Mouse (Mus musculus): ENCODE data around the gene Pck2. TPM values are rescaled to one million over a fixed set of nuclear protein-coding genes. Genes with fewer than 3 reads are reported as not detected.

Pck2 gene
- total RNA-seq, 4 experiments from 2014 or later, result 43.4 to 61.5 (median 50.3) TPM

DNA sequence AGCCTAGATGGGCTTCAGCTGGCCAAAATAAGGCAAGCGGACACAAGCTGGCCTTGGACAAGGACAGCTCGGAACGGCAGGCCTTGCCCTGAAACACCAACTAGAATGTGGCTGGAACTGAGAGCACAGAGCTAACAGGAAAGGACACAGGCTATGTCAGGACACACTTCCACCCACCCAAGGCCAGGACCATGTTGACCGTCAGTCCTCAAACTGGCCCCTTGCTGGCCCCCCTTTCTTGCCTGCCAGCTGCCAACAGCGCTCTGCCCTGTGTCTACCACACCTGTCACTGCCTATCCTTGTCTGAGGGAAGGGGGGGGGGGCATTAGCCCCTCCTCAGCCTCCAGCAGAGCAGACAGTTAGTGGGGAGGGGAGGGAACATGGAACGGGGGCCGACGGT, 35.2 kb downstream of the Pck2 start, which contains the start of gene Fitm1:
Gene Fitm1, plus strand, starts transcription at position 316 of the 400 bp plus-strand sequence.
- no peak for DNase-seq (ENCODE audit: low spot score in 2 of 2)

DNA sequence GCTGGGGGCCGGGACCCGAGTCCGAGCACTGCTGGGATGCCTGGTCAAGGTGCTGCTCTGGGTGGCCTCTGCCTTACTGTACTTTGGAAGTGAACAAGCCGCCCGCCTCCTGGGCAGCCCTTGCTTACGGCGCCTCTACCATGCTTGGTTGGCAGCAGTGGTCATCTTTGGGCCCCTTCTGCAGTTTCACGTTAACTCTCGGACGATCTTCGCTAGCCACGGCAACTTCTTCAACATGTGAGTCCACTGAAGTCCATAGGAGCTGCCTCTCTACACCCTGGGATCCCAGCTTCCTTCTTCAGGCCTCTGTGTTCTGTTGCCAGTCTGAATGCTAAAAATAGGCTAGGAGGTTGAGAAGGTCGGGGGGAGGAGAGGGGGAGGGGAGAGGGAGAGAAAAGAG, 35.6 kb downstream of the Pck2 start:
- DNase-seq (ENCODE audit: low spot score in 2 of 2), result no peak

- DNase-seq (ENCODE audit: low spot score in 2 of 2), result peak; percentile 52 to 55
Observed at GRCm38 (mm10) chr14:55576376-55576775, 36.3 kb downstream of the Pck2 start.

DNA sequence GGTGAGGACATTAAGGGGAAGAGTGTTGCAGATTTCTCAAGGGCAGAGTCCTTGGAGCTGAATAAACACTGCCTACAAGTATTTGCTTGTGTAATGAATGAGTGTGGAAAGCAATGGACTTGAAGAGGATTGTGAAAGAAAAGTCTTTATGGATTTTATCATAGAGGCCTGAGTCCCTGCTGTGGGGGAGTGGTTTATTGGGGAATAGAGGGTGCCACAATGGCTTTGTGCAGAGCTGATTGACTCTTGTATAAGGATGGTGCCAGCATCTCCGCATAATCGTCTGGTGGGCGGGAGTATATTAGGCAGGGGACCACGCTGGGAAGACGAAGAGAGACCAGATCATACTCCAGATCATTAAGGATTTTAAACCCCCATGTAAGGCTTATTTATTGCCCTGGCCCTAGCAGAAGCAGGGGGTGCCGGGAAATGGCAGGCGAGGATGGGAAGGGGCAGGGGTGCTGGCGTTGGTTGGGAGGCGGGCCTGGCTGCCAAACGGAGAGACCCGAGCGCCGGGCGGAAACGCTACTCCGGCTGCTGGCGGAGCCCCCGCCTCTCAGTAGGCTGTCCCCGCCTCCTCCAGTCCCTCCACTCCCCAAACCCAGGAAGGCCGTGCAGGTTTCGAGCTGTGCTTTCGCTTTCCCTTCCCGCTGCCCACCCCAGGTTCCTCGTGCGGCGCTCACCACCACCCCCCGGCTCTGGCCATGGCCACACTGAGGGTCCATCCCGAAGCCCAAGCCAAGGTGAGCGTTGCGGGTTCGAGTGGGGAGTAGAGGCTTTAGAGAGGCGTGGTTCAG, 38.0 kb downstream of the Pck2 start, which contains the start of gene Psme1:
Gene Psme1, plus strand, starts transcription at position 253 of the 797 bp plus-strand sequence.
- DNase-seq (ENCODE audit: low spot score in 2 of 2), result peak; percentile 54 to 62

DNA sequence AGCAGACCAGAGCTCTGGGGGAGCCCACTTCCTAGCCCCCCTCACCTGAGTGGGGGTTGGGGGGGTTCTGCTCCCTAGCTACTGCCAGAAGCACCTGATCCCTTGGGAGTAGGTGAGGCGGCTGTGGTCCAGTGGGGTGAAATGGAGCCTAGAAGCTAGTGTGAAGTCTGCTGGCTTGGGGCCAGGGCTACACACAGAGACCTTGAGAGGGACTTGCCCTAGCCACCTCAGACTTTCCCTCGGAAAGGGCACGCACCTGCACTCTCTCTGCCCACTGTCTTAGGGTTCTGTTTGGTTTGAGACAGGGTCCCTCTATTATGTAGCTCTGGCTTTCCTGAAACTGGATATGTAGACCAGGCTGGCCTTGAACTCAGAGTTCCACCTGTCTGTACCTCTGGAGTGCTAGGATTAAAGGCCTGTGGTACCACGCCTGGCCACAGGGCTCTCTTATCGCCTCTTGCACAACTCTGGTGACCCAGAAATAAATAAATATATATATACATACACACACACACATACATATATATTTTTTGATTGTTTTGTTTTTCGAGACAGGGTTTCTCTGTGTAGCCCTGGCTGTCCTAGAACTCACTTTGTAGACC, 38.7 kb downstream of the Pck2 start:
- peak in 1 of 2 experiments; percentile 36 for DNase-seq (ENCODE audit: low spot score in 2 of 2)

DNA sequence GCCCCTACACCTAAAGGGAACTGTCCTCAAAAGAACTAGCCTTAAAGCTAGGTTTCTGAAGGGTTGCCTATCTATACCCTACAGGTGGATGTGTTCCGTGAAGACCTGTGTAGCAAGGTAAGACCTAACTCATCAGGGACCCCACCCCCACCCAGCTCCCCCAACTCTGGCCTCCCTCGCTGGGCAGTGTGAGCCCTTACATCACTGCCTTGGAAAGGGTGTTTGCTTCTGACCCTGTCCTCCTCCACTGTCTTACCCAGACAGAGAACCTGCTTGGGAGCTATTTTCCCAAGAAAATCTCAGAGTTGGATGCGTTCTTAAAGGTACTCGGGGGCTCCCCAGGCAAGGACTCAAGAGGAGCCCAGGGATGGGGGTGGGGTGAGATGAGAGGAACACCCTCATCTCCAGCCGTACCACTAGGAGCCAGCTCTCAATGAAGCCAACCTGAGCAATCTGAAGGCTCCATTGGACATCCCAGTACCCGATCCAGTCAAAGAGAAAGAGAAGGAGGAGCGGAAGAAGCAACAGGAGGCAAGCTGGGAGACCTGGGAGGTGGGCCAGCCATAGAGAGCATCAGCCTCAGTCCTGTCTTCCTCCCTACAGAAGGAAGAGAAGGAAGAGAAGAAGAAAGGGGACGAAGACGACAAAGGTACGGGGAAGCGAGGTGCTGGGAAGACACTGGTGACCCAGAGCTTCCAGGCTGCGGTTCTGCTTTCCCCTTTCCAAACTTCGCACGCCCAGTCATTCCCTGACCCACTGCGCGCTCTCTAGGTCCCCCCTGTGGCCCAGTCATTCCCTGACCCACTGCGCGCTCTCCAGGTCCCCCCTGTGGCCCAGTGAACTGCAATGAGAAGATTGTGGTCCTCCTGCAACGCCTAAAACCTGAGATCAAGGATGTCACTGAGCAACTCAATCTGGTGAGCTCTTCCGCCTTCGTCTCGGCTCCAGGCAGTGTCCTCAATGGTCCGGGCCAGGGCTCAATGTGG, 39.7 kb downstream of the Pck2 start:
- DNase-seq (ENCODE audit: low spot score in 2 of 2), result no peak

DNA sequence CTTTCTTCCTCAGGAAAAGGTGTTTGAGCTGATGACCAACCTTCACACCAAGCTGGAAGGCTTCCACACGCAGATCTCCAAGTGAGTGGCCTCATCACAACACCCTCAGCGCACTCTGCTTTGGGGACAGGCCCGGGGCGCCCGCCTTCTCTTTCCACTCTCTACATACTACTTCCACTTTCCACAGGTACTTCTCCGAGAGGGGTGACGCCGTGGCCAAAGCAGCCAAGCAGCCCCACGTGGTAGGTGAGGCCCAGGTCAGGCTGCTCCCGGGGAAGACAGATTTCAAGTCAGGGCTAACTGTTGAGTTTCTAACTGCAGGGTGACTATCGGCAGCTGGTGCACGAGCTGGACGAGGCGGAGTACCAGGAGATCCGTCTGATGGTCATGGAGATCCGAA, 40.7 kb downstream of the Pck2 start:
- DNase-seq (ENCODE audit: low spot score in 2 of 2), result no peak

DNA sequence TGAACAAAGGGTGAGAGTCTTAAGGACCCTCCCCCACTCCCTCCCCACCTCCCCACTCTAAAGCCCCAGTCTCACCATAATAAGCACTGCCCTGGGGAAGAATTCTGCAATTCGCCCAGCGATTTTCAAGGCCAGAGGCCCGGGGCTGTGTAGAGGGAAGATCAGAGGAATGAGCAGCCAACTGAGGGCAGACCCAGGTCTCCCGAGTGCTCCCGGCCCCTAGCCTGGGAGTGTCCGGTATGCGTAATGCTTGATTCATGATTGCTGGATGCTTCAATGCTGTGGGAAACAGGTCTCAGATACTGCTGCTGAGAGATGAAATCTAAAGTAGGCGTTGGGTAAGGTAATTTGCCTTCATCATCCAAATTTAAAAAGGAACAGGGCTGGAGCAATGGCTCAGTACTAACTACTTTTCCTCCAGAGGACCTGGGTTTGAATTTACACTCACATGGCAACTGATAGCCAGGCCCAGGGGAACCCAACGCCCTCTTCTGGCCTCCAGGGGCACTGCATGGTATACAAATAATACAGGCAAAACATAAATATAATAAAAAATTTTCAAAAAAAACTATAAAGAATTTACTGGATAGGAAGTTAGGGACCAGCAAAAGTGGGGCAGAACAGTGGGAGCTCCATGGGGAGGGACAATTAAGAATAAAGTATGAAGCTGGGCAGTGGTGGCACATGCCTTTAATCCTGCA, 42.1 kb downstream of the Pck2 start:
- no peak for DNase-seq (ENCODE audit: low spot score in 2 of 2)

GRCm38 (mm10) chr14:55584303-55584701, 44.2 kb downstream of the Pck2 start:
- DNase-seq (ENCODE audit: low spot score in 2 of 2), result no peak

DNA sequence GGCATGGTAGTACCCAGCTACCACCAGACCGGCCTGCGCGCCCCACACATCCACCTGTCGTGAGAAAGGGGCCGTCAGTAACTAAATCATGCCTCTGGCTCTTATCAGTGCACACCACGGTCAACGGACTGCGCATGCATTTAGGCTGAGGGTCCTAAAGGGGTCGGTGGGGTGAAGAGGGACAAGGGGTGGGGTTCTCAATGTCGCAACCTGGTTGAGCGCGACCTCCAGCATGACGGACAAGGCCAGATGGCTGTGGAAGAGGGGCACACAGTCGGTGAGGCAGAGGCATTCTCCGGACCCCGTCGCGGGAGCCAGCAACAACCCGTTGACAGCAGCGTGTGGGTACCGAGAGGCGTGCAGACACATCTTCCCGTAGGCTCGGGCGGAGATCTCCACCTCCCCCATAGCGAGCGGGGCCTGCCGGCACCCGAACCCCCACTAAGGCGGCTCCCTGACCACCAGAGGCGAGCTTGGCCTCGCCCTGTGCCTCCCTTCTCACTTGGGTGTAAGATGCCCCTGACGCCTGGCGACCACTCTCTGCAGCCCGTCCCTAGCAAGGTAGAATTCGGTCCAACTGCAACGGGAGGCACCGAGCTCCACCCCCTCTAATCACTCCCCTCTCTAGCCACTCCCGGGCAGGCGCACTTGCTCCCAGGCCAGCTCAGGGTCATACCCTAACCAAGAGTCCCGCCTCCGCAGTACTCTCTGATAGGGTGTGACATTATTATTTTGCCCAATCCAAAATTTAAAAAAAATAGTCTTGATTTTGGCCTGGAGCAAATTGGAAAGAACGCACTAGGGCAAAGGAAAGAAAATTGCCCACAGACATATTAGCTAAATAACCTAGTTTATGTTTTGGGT, 44.9 kb downstream of the Pck2 start, which contains the start of gene Emc9:
Gene Emc9, minus strand, starts transcription at position 601 of the 864 bp plus-strand sequence.
- peak in 1 of 2 experiments; percentile 59 for DNase-seq (ENCODE audit: low spot score in 2 of 2)

DNA sequence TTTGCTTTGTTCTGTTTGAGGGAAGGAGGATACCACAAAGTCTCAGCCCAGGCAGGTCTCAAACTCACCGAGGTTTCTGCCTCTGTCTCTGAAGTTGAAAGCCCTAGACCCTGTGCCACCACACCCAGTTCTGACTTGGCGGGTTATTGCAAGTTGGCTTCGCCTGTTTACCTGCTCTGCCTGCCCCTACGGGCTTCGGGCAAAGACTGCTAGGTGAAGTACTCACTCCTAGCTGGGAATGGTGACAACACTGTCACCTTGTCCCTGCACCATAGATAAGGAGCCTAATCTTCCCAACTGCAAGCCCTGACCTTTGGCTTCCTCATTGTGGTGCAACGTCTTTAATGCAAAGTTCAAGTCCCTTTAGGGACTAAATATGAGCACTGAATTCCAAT, 45.5 kb downstream of the Pck2 start:
- DNase-seq (ENCODE audit: low spot score in 2 of 2), result no peak

- no peak for DNase-seq (ENCODE audit: low spot score in 2 of 2)
Observed at GRCm38 (mm10) chr14:55586149-55586548, 46.1 kb downstream of the Pck2 start.

DNA sequence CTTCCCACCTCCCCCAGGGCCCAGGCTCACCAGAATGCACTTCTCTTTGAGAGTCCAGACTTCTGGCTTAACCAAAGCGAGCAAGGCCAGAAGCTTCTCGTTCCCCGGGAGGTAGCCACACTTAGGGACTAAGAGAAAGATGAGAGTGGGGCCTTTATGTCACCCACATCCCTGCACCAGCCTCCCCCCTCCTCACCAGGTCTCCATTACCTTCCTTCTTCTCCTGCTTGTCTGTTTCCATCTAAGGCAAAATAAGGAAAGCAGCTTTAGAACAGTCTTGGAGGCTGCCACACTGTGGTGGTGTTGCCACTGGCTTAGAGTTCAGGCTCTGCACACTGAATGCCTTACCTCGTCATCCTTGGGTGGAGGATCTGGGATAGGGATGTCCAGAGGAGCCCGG, 49.2 kb downstream of the Pck2 start:
- no peak for DNase-seq (ENCODE audit: low spot score in 2 of 2)

GRCm38 (mm10) chr14:55589771-55590448, 49.8 kb downstream of the Pck2 start:
- no peak for DNase-seq (ENCODE audit: low spot score in 2 of 2)

DNA sequence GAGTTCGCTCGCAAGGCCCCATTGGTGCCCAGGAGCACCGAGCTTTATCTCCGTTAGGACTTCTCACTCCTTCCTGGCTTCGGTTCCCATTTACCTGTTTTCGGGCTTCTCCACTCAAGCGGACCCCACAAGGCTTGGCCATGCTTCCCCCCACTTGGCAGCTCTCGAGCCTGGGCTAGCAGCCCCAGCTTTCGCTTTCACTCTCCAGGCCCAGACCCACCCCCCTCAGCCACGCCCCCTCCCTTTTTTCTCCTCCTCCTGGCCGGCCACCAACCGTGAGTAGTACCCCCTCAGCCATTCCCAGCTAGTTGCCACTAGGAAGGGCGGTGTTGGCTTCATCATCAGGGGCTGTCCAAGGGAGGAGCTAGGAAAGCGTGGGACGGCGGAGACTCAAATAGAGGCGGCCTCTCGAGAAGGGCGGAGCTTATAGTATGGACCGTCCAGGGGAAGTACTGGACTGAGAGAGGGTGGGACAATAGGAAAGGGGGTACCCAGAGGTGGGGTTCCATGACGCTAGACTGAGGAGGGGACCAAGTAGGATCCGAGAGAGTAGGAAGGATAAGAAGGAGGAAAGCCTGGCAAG, 50.8 kb downstream of the Pck2 start, which contains the start of gene Psme2:
Gene Psme2, minus strand, starts transcription at position 366 of the 583 bp plus-strand sequence.
- peak; percentile 89 to 96 for DNase-seq (ENCODE audit: low spot score in 2 of 2)

- DNase-seq (ENCODE audit: low spot score in 2 of 2), result peak; percentile 94
Observed at GRCm38 (mm10) chr14:55591331-55591891, 51.3 kb downstream of the Pck2 start, which contains the start of gene Rnf31. Gene Rnf31, plus strand, starts transcription at chr14:55591708.

- no peak for DNase-seq (ENCODE audit: low spot score in 2 of 2)
Observed at GRCm38 (mm10) chr14:55592226-55592625, 52.2 kb downstream of the Pck2 start.

DNA sequence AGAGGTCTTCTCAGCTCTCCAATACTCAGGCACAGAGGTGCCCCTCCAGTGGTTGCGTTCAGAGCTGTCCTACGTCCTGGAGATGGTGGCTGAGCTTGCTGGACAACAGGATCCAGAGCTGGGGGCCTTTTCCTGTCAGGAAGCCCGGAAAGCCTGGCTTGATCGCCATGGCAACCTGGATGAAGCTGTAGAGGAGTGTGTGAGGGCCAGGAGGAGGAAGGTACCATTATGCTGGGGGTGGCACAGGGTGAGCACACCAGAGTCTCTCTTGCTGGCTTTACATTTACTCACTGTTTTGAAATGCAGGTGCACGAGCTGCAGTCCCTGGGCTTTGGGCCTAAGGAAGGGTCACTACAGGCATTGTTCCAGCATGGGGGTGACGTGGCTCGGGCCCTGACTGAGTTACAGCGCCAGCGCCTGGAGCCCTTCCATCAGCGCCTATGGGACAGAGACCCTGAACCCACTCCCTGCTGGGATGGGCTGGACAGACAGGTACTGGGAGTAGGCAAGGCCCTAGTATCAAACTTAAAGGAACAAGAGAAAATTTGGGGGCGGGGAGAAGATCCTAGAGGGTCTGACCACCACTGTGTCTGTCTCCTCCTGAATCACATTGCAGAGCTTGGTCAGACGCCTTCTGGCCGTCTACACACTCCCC, 56.1 kb downstream of the Pck2 start:
- DNase-seq (ENCODE audit: low spot score in 2 of 2), result peak in 1 of 2 experiments; percentile 32

Data from layer of hippocampus, adult 8-10 months (tissue).